Mouse (Mus musculus) Muller cell, postnatal 12 days (primary cell): Measurements from ENCODE around the gene Adam19.

Experiments
- DNase-seq: peaks from one replicate; pipeline ENCODE4 v3.0.0-alpha.2; 2015; ENCODE audit errors: inconsistent ontology term

Adam19 gene

DNA sequence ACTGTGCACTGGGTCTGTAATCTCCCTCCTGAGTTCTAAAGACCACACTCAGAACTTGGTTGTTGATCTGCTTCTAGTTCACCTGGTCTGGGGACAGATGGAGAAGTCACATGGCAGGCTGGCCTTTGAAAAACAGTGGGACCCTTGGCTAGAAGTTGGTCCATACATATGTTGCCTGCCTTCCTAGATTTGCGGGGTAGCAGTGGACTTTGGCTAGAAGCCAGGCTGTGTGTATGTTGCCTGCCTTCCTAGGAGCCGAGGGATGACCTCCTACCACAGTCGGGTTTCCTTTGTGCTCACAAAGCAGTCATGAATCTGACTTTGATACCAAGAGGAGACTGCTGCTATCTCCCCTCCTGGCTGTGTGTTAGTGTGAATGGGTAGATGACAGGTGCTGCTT is 41.3 kb downstream of the Adam19 start:
- DNase-seq = no peak

DNA sequence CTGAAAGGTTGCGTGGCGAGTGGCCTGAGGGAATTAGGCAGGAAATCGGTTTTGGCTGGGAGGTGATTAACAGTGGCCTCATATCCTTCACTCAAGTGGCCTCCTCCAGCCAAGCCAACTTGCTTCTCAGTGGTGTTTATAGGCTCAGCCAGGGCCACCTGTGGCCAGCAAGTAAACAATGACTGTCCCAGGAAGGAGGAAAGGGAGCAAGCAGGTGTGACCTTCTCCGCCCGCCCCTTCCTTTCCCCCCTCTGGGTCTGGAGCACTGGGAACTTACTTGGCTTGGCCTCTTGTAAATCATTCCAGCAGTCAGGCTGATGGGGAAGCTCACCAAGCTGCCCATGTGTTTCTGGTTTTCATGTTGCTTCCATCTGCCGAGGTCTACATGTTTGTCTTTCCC is 46.3 kb downstream of the Adam19 start:
- DNase-seq = no peak

DNA sequence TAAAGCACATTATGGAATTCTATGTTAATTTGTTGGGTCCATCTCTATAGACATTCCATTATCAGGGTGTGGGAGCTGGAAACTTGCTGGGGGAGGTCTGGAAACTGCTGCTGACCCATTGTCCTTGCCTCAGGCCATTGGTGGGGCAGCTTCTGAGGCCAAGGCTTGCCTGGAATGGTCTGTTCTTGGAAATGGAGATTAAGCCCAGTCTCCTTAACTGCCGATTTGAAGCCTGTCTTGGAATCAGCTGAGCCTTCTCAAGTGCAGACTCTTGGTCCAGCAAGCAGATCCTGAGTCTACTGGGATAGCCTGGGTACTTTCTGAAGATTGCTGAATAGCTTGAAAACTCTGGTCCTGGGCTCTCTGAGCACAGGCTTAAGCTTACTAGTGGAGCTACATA is 51.3 kb downstream of the Adam19 start:
- DNase-seq = no peak

DNA sequence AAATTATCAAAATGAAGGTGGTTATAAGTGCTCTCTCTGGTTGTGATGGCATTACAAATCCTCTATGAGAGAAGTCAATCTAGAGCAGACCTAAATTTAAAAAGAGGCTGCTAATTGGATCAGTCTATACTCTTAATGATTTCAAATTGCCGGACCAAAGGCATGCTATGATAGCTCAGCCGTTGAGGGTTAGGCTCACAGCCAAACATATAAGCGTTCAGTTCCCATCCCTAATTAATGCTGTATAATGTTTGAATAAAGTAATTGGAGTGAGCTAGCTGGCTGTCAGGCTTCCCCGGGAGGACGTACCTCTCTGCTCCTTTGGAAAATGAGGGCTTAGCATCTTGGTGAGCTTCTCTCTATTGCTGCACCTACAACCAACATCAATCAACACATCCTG is 53.4 kb downstream of the Adam19 start:
- DNase-seq = no peak

DNA sequence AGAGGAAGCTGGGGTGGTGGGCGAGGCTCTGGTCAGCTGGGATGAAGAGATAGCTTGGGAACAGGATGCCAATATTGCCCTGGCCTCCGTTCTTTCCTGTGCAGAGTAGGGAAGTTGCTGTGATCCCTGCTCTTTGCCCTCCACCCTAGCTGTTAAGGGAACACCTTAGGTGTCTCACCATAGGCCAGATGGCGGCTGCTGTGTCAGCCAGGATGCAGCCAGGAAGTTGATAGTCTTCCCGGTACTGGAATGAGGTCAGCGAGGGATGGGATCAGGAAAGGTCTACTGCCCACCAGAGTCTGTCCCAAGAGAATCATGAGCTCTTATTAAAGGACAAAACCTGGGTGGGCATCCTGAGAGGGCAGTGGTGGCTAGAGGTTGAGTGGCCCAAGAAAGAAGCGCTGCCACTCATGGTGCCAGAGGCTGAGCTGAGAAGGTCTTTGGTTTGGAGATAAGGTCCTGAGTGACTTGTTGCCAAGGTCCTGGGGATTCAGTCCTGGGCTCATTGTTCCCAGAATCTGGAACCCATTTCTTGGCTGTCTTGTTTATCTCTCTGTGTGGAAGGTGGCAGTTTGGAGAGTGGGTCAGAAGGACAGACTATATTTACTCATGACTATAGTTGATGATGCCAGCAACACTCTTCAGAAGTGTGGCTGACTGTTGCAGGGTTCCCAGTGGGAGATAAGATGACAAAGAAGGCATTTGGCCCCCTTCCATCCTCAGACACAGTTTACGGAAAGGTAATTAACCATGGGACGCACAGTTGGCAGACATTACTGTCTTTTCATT is 54.6 kb downstream of the Adam19 start:
- DNase-seq = no peak

DNA sequence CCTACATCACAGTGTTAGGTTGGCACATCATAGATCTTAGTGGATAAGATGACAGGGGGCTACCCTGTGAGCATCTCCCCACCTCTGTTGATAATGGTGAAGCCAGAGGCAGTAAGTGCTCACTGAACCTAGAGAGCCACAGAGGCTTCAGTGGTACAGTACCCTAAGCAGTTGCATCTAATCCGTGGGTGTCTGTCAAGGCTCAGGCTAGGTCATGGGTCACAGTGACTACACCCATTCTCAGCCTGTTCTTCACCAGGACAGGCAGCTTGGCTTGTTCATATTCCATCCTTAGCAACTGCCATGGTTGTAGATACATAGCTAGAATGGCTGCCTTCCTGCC is 55.1 kb downstream of the Adam19 start:
- no peak for DNase-seq

DNA sequence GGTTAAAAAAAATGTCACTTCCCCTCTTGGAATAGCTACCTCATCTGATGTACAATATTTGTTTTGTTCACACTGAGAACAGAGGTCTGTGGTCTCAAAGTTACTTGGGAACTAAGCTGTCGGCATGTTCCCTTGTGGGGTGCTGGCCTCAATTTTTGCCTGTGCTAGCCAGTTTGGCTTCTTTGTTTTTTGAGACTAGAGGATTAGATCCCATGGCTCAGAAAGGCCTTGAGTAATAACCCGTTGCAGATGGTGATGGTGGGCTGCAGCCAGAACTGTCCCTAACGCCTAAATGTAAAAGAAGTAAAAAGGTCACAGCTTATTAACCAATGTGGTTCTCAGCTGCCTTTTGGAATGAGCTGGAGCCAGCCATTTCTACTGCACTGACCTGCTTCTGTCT is 57.4 kb downstream of the Adam19 start:
- no peak for DNase-seq

DNA sequence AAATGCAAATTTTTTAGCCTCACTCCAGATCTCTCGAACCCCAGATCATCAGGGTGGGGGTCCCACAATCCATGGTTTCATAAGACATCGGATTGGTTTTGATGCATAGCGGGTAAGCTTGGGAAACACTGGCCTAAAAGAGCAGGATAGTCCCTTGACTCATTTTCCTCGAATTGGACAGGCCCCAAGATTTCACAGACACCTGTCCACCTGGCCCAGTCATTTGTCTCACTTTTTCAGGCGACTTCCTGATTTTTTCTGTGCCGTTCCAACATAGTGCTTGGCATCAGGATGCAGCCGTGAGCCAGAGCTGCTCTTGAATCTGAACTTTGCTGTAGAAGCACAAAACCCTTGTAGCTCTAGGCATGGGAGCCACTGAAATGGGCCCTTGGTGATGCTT is 58.4 kb downstream of the Adam19 start:
- no peak for DNase-seq

DNA sequence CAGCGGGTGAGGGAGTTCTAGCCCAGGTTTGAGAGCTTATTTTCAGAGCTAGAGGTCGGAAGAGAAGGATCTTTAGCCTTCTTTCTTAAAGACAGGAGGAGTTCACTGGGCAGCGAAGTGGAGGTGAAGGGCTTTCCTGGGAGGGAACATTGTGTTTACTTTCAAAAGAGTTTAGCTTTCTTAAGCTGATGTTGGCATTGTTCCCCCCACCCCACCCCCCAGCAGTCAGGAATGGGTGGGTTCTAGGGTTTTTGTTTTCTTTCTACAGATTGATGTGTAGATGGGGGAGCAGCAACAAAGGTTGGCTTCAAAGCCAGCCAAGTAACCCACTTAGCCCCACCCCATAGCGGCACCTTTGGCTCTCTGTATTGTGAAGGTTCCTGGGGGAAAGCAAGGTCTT is 59.2 kb downstream of the Adam19 start:
- no peak for DNase-seq

DNA sequence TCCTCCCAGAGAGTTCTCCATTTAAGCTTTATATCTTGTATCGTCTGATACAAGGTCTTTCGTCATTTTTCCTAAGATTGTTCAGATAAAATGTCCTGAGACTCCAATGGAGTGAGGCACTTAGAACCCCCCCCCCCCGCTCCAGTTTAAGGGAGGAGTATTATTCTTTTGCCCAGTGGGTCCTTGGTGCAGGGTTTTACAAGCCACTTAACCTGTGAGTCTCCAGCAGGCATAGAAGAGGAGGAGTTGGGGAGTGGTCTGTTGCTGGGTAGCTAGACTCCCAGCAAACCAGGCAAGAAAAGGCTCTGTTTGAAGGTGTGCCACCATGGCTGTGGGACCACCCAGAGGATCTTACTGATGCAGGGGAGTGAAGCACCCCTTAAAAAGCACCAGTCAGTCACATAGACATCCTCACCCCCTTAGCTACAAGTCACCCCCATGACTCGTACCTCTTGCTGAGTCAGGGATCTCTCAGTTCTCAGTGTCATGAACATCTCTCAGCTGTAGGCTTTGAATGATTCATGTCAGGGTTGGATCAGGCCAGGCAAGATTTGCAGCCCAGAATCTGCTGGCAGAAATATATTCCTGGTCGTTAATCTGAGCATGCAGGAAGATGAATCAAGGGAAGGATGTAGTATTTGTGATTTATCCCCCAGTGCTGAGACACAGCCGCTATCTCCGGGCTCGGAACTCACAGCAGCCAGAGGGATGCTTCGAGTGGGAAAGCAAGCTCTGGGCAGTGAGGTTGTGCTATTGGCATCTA is 59.8 kb downstream of the Adam19 start:
- DNase-seq = no peak

DNA sequence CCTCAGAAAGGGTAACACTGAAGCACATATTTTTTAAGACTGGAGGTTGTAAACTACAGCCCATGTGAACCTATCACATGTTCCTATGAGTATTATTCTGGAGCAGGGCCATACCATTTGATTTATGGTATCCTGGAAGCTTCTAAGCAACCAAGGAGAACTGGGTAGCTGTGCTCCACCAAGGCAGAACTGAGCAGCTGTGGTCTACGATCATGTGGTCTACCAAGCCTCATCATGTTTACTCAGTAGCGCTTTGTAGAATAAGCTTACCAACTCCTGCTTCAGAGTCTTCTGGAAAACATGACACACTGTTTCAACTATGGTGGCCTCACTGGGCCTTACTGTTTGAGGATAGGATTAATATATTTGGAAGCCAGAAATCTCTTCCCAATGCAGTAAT is 60.7 kb downstream of the Adam19 start:
- no peak for DNase-seq

DNA sequence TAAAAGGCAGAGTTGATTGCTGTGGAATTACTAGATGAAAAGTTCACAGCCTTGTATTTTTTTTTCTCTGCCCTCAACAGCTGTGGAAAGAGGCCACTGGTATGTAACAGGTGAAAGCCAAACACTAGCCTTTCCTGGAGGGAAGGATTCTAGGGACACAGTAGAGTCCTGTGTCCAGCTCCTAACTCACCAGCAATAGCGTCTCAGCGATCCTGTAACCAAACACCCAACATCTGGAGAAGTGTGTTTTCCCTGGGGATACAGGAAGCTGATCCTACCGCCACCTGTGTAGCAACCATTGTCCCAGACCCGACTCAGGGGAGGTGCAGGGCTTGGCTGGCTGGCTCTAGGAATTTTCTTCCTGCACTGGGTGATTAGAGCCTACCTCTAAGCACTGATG is 63.8 kb downstream of the Adam19 start:
- DNase-seq = no peak

DNA sequence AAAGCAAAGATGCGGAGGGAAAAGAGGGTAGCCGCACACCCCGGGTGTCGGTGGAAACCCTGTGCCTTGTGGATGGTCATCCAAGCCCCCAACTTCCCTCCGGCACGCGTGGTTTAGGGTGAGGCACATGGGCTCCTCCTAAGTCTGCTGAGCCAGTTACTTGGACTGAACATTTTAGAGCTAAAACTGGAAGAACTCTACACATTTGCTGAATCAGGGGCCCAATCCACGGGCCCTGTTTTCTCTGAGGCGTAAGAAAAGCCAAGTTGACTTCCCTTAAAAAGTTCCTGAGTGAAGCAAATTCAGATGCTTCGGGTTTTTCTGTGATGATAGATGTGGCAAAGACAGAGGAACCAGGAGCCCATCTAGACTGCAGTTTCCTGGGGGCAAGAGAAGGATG is 64.3 kb downstream of the Adam19 start:
- DNase-seq = no peak

DNA sequence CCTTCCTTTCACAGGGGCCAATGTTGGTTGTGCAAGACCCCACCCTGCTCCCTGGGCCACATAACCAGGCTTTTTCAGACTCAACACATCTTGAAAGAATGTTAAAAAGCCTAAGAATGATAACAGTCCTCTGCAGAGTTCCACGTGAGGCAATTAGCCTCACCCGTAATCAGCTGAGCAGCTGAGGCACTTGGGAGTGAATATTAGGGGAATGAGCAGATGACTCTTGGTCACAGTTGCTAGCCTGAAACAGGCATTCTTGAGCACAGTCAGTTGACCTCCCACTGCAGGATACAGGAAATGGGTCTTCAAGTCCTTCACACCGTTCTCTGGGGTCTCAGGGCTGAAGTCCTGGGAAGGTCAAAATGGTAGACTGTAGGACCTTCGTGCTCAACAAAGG is 65.9 kb downstream of the Adam19 start:
- no peak for DNase-seq

DNA sequence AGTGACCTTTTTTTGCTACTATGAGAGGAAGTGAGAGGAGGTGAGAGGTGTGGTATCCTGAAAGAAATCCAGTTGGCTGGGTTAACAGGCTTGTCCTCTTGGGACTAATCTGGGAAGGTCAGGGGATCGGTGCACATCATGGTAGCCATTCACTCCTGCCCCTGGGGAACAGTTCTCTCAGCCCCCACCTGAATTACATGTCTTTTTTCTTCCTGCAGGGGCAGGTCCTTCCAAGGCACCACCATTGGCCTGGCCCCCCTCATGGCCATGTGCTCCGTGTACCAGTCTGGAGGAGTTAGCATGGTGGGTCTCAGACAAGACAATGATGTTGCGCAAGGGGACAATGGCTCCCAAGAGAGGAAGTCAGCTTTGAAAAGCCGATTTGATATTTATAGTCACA is 67.1 kb downstream of the Adam19 start:
- DNase-seq = no peak

DNA sequence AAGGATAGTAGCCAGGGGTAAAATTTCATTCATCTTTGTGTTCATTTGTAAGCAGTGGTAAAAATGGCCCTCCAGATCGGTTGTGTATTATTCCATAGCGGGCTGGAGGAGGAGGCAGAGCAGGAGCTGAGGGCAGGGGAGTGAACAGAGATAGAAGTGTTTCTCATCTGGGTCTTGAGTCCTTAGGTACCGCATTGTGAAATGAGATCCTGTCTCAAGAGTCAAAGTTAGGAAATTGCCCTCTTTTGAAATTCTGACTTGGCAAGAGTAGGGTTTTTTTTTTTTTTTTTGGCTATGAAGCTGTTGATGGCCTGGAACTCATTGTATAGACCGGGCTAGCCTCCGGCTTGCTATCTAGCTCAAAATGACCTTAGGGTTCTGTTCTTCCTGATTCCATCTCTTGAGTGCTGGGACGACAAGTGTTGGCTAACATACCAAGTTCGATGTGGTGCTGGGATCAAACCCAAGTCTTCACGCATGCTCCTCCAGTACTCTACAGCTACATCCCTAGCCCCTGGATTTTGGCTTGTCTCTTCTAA is 67.6 kb downstream of the Adam19 start:
- no peak for DNase-seq

DNA sequence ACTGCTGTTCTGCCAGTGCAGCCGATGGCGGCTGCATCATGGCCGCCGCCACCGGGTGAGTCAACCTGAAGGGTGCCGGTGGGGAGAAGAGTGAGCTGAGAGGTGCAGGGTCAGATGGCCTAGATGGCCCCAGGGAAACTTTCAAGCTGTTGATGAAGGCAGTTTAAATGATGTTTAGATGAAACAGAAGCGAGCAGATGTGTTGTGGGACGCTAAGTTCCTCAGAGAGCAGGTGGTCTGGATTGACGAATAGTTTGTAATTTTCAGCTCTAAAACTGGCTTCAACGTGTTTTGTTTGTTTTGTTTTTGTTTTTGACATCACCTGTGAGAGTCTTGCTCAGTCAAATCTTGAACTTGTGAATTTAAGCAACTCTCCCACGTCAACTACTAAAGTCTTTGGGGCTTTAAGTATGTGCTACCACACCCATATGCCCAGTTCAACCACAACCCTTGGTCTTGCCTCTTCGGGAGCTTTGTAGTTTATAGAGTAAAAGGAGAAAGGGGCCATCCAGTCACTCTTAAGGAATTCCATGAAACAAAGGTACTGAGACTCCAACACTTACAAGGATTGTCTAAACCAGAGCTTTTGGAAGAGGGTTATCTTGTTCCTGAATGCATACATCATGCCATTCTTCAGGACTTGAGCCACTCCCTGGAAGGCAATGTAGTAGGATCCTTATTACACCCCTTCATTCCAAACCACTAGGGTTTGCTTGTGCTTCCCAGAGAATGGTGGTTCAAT is 69.5 kb downstream of the Adam19 start:
- no peak for DNase-seq

DNA sequence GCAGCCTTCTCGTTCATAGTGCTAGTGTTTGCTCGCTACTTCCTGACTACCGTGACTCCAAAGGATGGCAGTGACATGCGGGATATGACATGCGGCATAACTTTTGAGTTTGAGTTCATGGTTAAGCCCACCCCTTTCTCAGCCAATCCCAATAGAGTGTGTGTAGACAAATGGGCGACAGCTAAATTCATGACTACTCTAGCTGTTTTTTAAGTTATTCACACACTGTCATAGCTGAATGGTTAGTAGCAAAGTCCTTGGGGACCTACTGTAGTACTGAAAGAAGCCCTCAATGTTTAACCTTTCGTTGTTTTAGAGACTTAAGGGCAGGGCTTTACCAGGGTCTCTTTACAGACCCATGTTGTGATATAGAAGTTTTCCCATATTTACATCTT is 70.0 kb downstream of the Adam19 start:
- DNase-seq = no peak

DNA sequence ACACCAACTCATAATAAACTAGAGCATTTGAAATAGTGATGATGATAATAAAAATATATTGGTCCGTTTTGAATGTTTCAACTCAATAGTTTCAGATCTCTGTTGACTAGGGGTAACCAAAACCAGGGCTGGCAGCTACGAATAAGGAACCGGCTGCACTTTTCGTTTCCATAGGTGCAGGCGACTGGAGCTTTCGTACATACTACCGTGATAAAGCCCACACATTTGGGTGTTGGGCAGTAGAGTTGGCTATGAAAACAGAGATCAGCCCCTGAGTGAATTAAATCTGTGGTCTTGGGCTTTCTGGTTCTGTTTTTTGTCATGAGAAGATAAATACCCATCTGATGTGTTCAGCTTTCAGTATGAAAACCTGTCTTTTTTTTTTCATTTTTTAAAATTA is 70.5 kb downstream of the Adam19 start:
- no peak for DNase-seq

DNA sequence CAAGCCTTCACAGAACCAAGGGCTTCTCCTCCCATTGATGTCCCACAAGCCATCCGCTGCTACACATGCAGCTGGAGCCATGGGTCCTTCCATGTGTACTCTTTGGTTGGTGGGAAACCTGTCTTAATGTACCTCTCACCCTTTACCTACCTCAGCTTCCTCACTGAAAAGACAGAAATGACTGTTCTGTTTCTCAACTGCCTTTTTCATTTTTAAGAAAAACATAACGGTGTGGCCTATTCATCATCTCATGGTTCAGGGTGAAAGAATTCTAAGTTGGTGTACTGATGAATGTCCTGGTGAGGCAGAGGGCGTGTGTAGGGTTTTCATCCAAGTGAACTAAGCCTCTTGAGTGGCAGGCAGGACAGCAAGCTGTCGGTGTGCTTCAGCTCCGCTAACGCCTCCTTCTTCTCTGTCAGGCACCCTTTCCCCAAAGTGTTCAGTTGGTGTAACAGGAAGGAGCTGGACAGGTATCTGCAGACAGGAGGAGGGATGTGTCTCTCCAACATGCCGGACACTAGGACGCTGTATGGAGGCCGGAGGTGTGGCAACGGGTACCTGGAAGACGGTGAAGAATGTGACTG is 71.1 kb downstream of the Adam19 start:
- no peak for DNase-seq

DNA sequence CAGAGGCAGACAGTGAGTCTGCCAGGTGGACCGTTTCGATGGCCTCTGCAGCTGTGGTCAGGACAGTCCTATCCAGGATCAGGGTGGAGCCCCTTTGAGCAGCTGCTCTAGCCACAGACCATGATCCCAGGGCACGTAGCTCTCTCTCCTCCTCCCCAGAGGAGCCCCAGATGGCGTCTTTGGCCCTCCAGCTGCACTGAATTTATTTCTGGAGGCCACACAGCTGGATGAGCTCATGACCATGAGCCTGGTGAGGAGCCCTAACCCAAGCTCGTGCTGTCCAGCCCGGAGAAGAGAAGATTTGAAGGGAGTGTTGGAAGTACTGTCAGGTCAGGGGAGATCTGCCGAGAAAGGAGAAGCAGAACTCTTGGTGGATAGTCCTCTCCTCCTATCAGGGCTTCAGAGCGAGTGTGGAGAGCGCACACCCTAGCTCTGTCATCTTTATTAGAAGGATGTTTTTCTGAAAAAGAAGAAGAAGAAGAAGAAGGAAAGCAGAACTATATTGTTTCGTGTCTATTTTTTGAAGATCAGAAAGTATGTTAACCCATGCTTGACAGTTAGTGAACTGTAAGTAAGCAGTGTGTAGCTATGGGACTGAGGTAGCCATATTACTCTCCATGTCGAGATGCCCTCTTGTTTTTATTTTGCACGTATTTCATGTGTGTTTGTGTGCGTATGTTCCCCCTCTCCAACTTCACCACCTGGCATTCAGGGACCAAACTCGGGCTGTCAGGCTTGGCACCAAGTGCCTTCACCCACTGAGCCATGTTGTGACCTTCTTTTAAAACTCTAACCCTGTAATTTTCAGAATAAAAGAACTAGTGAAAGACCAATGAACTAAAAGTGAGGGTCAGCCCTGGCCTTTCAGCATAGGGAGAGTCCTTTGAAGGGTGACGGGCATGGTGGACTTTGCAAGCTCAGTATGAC is 72.1 kb downstream of the Adam19 start:
- DNase-seq = no peak
